10 mouse cellular contexts compared by ENCODE assay signal in the genomic region with DNA sequence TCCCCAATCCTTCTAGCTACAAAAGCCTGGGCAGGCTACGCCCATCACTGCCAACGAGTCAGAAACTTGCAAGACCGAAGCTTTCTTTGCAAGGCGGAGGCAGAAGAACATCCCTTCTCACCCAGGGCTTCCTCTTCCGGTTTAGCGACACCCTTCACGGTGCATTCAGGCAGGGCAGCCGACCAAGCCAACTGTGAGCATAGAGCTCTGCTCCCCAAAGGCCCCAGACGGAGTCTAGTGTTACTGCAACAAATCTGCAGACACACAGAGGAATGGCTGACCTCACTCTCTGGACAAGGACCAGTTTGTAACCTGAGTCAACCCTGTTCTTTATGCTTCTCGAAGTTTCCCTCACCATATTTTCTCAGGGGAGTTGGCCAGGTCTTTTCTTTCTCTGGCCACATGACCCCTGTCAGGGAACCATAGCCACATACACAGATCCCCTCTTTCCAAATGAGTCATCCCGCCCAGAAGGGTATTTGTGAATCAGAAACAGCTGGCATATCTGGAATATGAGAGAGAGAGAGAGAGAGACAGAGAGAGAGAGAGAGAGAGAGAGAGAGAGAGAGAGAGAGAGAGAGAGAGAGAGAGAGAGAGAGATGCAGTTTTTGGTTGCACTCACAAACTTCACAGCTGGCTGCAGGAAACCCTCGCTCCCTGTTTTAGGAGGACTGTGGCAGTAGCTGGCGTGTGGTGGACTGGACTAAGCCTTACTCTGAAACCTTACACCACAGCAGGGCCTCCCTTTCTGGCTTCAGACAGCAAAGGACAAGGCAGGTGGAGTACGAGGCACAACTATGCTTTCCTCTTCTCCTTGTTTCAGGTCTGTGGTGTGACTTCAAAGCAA. TPM values are rescaled to one million over a fixed set of nuclear protein-coding genes. Genes with fewer than 3 reads are reported as not detected.
A peak's percentile ranks its signal among the peaks of the same experiment; 100 is the strongest.
DNase-seq lines count a peak whose midpoint lies in the region; ATAC-seq lines count a peak whose summit lies in the region.
"Had no signal": no experiment of that assay in that cellular context is flagged by ENCODE, and none has a peak within 500 bp of the region (broad histone marks: within the 10 kb centered on the region; RNA-seq: fewer than 3 reads in every experiment).

No protein-coding gene starts in this region.

- WGBS in forebrain, embryonic 12.5 days, result 24% methylated on average over 14 of the region's 14 CpGs
- WGBS in forebrain, embryonic 16.5 days, result 26% methylated on average over 14 of the region's 14 CpGs
- WGBS in heart, embryonic 15.5 days, result 16% methylated on average over 14 of the region's 14 CpGs
- WGBS in limb, embryonic 11.5 days, result 20% methylated on average over 14 of the region's 14 CpGs

- H3K36me3 ChIP-seq in forebrain, embryonic 12.5 days (replicated peaks), result no peaks in the 10 kb centered on the region
- H3K36me3 ChIP-seq in forebrain, embryonic 16.5 days (ENCODE audit: control insufficient read depth, insufficient read depth), result no peaks in the 10 kb centered on the region
- H3K36me3 ChIP-seq in heart, embryonic 15.5 days, result no peaks in the 10 kb centered on the region
- no peaks in the 10 kb centered on the region for H3K36me3 ChIP-seq in limb, embryonic 11.5 days (ENCODE audit: control insufficient read depth, insufficient read depth, low read length)
- H3K36me3 ChIP-seq: G1E; midbrain, embryonic 12.5 days had no signal

- no peak overlapping the region; the same call in 1 of the 2 replicates for H3K4me2 ChIP-seq in forebrain, embryonic 12.5 days
- no peak overlapping the region for H3K4me2 ChIP-seq in forebrain, embryonic 16.5 days (ENCODE audit: low read length)
- H3K4me2 ChIP-seq in heart, embryonic 15.5 days, result peak overlapping the region; percentile 46
- peak overlapping the region; percentile 7; the same call in 1 of the 2 replicates for H3K4me2 ChIP-seq in limb, embryonic 11.5 days (ENCODE audit: low read depth, severe bottlenecking)
- H3K4me2 ChIP-seq: midbrain, embryonic 12.5 days had no signal

- no peak overlapping the region for H3K4me3 ChIP-seq in forebrain, embryonic 12.5 days (replicated peaks)
- H3K4me3 ChIP-seq in forebrain, embryonic 16.5 days (replicated peaks; ENCODE audit: low read length), result no peak overlapping the region
- H3K4me3 ChIP-seq in heart, embryonic 15.5 days, result peak overlapping the region; percentile 6; the same call in 1 of the 2 replicates
- H3K4me3 ChIP-seq in limb, embryonic 11.5 days (ENCODE audit: low read depth, low read length), result no peak overlapping the region
- H3K4me3 ChIP-seq: midbrain, embryonic 12.5 days had no signal

- H3K9me3 ChIP-seq in forebrain, embryonic 12.5 days, result no peaks in the 10 kb centered on the region
- no peaks in the 10 kb centered on the region for H3K9me3 ChIP-seq in forebrain, embryonic 16.5 days (ENCODE audit: control insufficient read depth, low read length)
- H3K9me3 ChIP-seq in heart, embryonic 15.5 days (replicated peaks), result no peaks in the 10 kb centered on the region
- H3K9me3 ChIP-seq in limb, embryonic 11.5 days (ENCODE audit: control insufficient read depth, low read length), result no peaks in the 10 kb centered on the region
- H3K9me3 ChIP-seq: midbrain, embryonic 12.5 days had no signal

- H3K27me3 ChIP-seq in forebrain, embryonic 12.5 days, result peaks cover 28% of the 10 kb centered on the region
- 0 out of 2 replicates have a peak, but pooled peaks cover 2% of the 10 kb centered on the region for H3K27me3 ChIP-seq in forebrain, embryonic 16.5 days (replicated peaks; ENCODE audit: control insufficient read depth, insufficient read depth, low read length)
- H3K27me3 ChIP-seq in heart, embryonic 15.5 days, result no peaks in the 10 kb centered on the region
- no peaks in the 10 kb centered on the region for H3K27me3 ChIP-seq in limb, embryonic 11.5 days (ENCODE audit: control insufficient read depth, insufficient read depth, low read length)

- H3K27ac ChIP-seq in forebrain, embryonic 12.5 days, result no peak overlapping the region
- H3K27ac ChIP-seq in forebrain, embryonic 16.5 days (ENCODE audit: low read length), result no peak overlapping the region
- H3K27ac ChIP-seq in heart, embryonic 15.5 days, result peak overlapping the region; percentile 83
- H3K27ac ChIP-seq in limb, embryonic 11.5 days (replicated peaks; ENCODE audit: low read depth, low read length), result peak overlapping the region; percentile 63
- H3K27ac ChIP-seq: midbrain, embryonic 12.5 days had no signal

- no peak for ATAC-seq in forebrain, embryonic 12.5 days (ENCODE audit: low FRiP score)
- no peak for ATAC-seq in forebrain, embryonic 16.5 days
- ATAC-seq in heart, embryonic 15.5 days (replicated peaks; ENCODE audit: insufficient number of reproducible peaks, insufficient read depth, low FRiP score, low read depth), result peak; percentile 61
- peak; percentile 50; the same call in 1 of the 2 replicates for ATAC-seq in limb, embryonic 11.5 days (ENCODE audit: insufficient number of reproducible peaks, low FRiP score, low TSS enrichment, low read depth)

- peak overlapping the region; percentile 12; the same call in 1 of the 2 replicates for H3K9ac ChIP-seq in forebrain, embryonic 12.5 days
- H3K9ac ChIP-seq in forebrain, embryonic 16.5 days (replicated peaks; ENCODE audit: low read depth, low read length), result no peak overlapping the region
- 0 out of 2 replicates have a peak overlapping the region, but pooled peaks have one; percentile 5 for H3K9ac ChIP-seq in heart, embryonic 15.5 days
- no peak overlapping the region; the same call in 1 of the 2 replicates for H3K9ac ChIP-seq in limb, embryonic 11.5 days (ENCODE audit: low read length)
- H3K9ac ChIP-seq: midbrain, embryonic 12.5 days had no signal

- H3K4me1 ChIP-seq in forebrain, embryonic 12.5 days, result peaks cover 22% of the 10 kb centered on the region
- peaks cover 22% of the 10 kb centered on the region for H3K4me1 ChIP-seq in forebrain, embryonic 16.5 days (replicated peaks; ENCODE audit: control insufficient read depth, insufficient read depth, low read length)
- peaks cover 46% of the 10 kb centered on the region for H3K4me1 ChIP-seq in heart, embryonic 15.5 days (replicated peaks)
- peaks cover 14% of the 10 kb centered on the region for H3K4me1 ChIP-seq in limb, embryonic 11.5 days (ENCODE audit: control insufficient read depth, insufficient read depth, low read length)

- DNase-seq in embryo, embryonic 11 days, result peak; percentile 68
- DNase-seq in limb, embryonic 11.5 days (ENCODE audit: low spot score), result peak; percentile 68
- DNase-seq in neural tube, embryonic 10.5 days (ENCODE audit: extremely low spot score, low spot score), result peak; percentile 38
- peak; percentile 61 to 68 for DNase-seq in thymus, postnatal 10 days (ENCODE audit: low spot score in 2 of 2)
- DNase-seq in layer of hippocampus, postnatal 36 days, result no peak

RNA-seq across cellular contexts. Expression of gene Capn2, which starts 2.9 kb away (rescaled TPM):
- 91.6 and 95.6 TPM in 2 replicates for polyA plus RNA-seq in forebrain, embryonic 12.5 days (2016; fragmentation: Nextera tagmentation; extraction: Ambion mirVana)
- 70.3 and 76.2 TPM in 2 replicates for polyA plus RNA-seq in forebrain, embryonic 16.5 days (2015; fragmentation: Nextera tagmentation; extraction: Ambion mirVana)
- 84.9 and 94.3 TPM in 2 replicates for polyA plus RNA-seq in heart, embryonic 15.5 days (2015; fragmentation: Nextera tagmentation; extraction: Ambion mirVana)
- polyA plus RNA-seq in limb, embryonic 11.5 days (2014; fragmentation: Nextera tagmentation; extraction: Ambion mirVana), result 78.3 and 84.1 TPM in 2 replicates
- 10 to 100 TPM; 57.9 to 59.5 TPM for total RNA-seq in layer of hippocampus, postnatal 36 days (2021)
- polyA plus RNA-seq: G1E had no signal

RNA-seq across cellular contexts. Expression of gene Capn8, which starts 44.5 kb away (rescaled TPM):
- polyA plus RNA-seq in forebrain, embryonic 12.5 days (2016; fragmentation: Nextera tagmentation; extraction: Ambion mirVana), result 0.08 and 0.10 TPM in 2 replicates
- 0.14 TPM in 1 of 2 replicates, not detected in the other for polyA plus RNA-seq in forebrain, embryonic 16.5 days (2015; fragmentation: Nextera tagmentation; extraction: Ambion mirVana)
- polyA plus RNA-seq in heart, embryonic 15.5 days (2015; fragmentation: Nextera tagmentation; extraction: Ambion mirVana), result not detected in 2 replicates
- polyA plus RNA-seq in limb, embryonic 11.5 days (2014; fragmentation: Nextera tagmentation; extraction: Ambion mirVana), result not detected in 2 replicates
- not detected for total RNA-seq in layer of hippocampus, postnatal 36 days (2021)
- total RNA-seq: G1E had no signal
- polyA plus RNA-seq: G1E had no signal

Comparison
In these comparisons a context has a peak if more than half of its experiments do, and no peak if none do; other contexts are left out.
1. H3K9ac ChIP-seq: peak in forebrain, embryonic 12.5 days (single experiment) and heart, embryonic 15.5 days (single experiment); none in forebrain, embryonic 16.5 days (single experiment) and limb, embryonic 11.5 days (single experiment).
2. ATAC-seq: peak in heart, embryonic 15.5 days (single experiment) and limb, embryonic 11.5 days (single experiment); none in forebrain, embryonic 12.5 days (single experiment) and forebrain, embryonic 16.5 days (single experiment).
3. H3K27ac ChIP-seq: peak in heart, embryonic 15.5 days (single experiment) and limb, embryonic 11.5 days (single experiment); none in forebrain, embryonic 12.5 days (single experiment) and forebrain, embryonic 16.5 days (single experiment).
4. H3K4me2 ChIP-seq: peak in heart, embryonic 15.5 days (single experiment) and limb, embryonic 11.5 days (single experiment); none in forebrain, embryonic 12.5 days (single experiment) and forebrain, embryonic 16.5 days (single experiment).
5. DNase-seq: peak in embryo, embryonic 11 days (single experiment), limb, embryonic 11.5 days (single experiment), neural tube, embryonic 10.5 days (single experiment) and thymus, postnatal 10 days (2 of 2); none in layer of hippocampus, postnatal 36 days (0 of 2).